Mouse (Mus musculus) liver, embryonic 11.5 days (tissue): Measurements from ENCODE around the gene Mtnr1a. TPM values are rescaled to one million over a fixed set of nuclear protein-coding genes. Genes with fewer than 3 reads are reported as not detected.

Source experiments
- ATAC-seq: fragments of 200-750 bp; cut with Nextera tagmentation; replicated peaks from 2 replicates; pipeline ENCODE4 v1.8.0; 2017; ENCODE audit warnings: moderate number of reproducible peaks, mild to moderate bottlenecking, moderate TSS enrichment, moderate library complexity; ENCODE audit not compliant: low FRiP score
- DNase-seq: peaks from one replicate; pipeline ENCODE4 v3.0.0-alpha.2; 2017; ENCODE audit warnings: low spot score
- H3K27ac ChIP-seq: fragments of 300-500 bp; sonication (generic); 2 replicates; pipeline ENCODE4 v1.5.1; 2014; ENCODE audit warnings: mild to moderate bottlenecking, low read depth, low read length, control low read depth
- H3K27me3 ChIP-seq: fragments of 300-500 bp; sonication (generic); replicated peaks from 2 replicates; pipeline ENCODE4 v1.6.1; 2014; ENCODE audit warnings: low read length, mixed read lengths; ENCODE audit not compliant: control insufficient read depth, insufficient read depth
- H3K36me3 ChIP-seq: fragments of 300-500 bp; sonication (generic); 2 replicates; pipeline ENCODE4 v1.6.1; 2014; ENCODE audit warnings: mild to moderate bottlenecking, low read length, moderate library complexity, mixed read lengths; ENCODE audit not compliant: control insufficient read depth, insufficient read depth
- H3K4me1 ChIP-seq: fragments of 300-500 bp; sonication (generic); replicated peaks from 2 replicates; pipeline ENCODE4 v1.6.1; 2014; ENCODE audit warnings: low read length, mixed read lengths; ENCODE audit not compliant: control insufficient read depth, insufficient read depth
- H3K4me2 ChIP-seq: fragments of 300-500 bp; sonication (generic); 2 replicates; pipeline ENCODE4 v1.6.1; 2014; ENCODE audit warnings: mild to moderate bottlenecking, control low read depth, moderate library complexity
- H3K4me3 ChIP-seq: fragments of 300-500 bp; sonication (generic); 2 replicates; pipeline ENCODE4 v1.5.1; 2014; ENCODE audit warnings: low read depth, low read length, control low read depth
- H3K9ac ChIP-seq: fragments of 300-500 bp; sonication (generic); 2 replicates; pipeline ENCODE4 v1.6.1; 2014; ENCODE audit warnings: low read depth, low read length, control low read depth
- H3K9me3 ChIP-seq: fragments of 300-500 bp; sonication (generic); 2 replicates; pipeline ENCODE4 v1.6.1; 2016; ENCODE audit warnings: low read length, inconsistent platforms, mixed read lengths; ENCODE audit not compliant: control insufficient read depth
- WGBS: fragments of 180-500 bp; shearing (Covaris S2); extraction: QIAGEN DNeasy Blood & Tissue Kit; methylation state at CpG from one replicate; pipeline ENCODE4 v1.1.7; 2014; 5-methylcytosine and 5-hydroxymethylcytosine counted together
- polyA plus RNA-seq: library from polyadenylated mRNA; unstranded; fragments of >200 nt; fragmentation: Nextera tagmentation; extraction: Ambion mirVana; gene quantifications from 2 replicates; pipeline ENCODE4 v1.2.1, GENCODE M21; 2014

Mtnr1a gene
- polyA plus RNA-seq, 1 experiment from 2014 or later = not detected

DNA sequence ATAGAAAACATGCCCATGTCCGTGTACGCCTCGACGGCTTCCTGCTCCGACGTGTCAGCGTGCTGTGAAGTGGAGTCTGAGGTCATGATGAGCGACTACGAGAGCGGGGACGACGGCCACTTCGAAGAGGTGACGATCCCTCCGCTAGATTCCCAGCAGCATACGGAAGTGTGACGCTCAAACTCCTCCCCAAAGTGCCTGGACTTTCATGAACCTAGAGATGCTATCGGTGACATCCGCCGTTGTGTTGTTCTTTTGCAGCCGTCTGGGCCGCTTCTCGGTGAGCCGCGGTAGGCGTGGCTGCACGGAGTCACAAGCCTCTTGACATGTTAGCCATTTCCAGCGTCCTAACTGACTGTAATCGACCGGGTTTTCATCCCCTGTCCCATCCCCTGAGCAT, 17.7 kb upstream of the Mtnr1a start:
- Histone ChIP-seq H3K27ac (no peak overlapping the region), H3K9ac (no peak overlapping the region), H3K36me3 (0 out of 2 replicates have a peak, but pooled peaks cover 2% of the 10 kb centered on the region), H3K27me3 (no peaks in the 10 kb centered on the region), H3K4me2 (no peak overlapping the region), H3K9me3 (peaks cover 3% of the 10 kb centered on the region; the same call in 1 of the 2 replicates), H3K4me3 (no peak overlapping the region), H3K4me1 (no peaks in the 10 kb centered on the region)
- 92% methylated on average over 30 of the region's 30 CpGs for WGBS
- DNase-seq (no peak), ATAC-seq (no peak)

- H3K36me3 ChIP-seq = 0 out of 2 replicates have a peak, but pooled peaks cover 2% of the 10 kb centered on the region
- H3K4me2 ChIP-seq = no peak overlapping the region
- no peak for DNase-seq
- no peaks in the 10 kb centered on the region for H3K27me3 ChIP-seq
- 78% methylated on average over 1 of the region's 1 CpGs for WGBS
- peaks cover 3% of the 10 kb centered on the region; the same call in 1 of the 2 replicates for H3K9me3 ChIP-seq
- H3K9ac ChIP-seq = no peak overlapping the region
- H3K4me3 ChIP-seq = no peak overlapping the region
- no peaks in the 10 kb centered on the region for H3K4me1 ChIP-seq
- H3K27ac ChIP-seq = no peak overlapping the region
- no peak for ATAC-seq
Observed at GRCm38 (mm10) chr8:45052205-45052604, 16.7 kb upstream of the Mtnr1a start.

DNA sequence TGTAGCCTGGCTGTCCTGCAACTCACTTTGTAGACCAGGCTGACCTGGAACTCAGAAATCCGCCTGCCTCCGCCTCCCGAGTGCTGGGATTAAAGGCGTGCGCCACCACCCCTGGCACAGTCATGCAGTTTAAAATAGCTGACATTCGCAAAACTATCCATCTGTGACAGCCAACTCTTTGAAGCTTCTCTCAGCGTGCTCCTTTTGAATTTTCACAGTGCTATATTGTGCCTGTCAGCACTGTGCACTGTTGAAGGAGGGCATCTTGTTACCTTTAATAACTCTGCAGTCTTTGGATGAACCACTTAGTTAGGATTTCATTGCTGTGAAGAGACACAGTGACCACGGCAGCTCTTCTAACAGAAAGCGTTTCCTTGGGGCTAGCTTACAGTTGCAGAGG, 16.3 kb upstream of the Mtnr1a start:
- Histone ChIP-seq H3K9ac (no peak overlapping the region), H3K27ac (no peak overlapping the region), H3K4me1 (no peaks in the 10 kb centered on the region), H3K27me3 (no peaks in the 10 kb centered on the region), H3K36me3 (0 out of 2 replicates have a peak, but pooled peaks cover 2% of the 10 kb centered on the region), H3K4me2 (no peak overlapping the region), H3K4me3 (no peak overlapping the region), H3K9me3 (peaks cover 3% of the 10 kb centered on the region; the same call in 1 of the 2 replicates)
- 86% methylated on average over 9 of the region's 9 CpGs for WGBS
- ATAC-seq = no peak
- no peak for DNase-seq

DNA sequence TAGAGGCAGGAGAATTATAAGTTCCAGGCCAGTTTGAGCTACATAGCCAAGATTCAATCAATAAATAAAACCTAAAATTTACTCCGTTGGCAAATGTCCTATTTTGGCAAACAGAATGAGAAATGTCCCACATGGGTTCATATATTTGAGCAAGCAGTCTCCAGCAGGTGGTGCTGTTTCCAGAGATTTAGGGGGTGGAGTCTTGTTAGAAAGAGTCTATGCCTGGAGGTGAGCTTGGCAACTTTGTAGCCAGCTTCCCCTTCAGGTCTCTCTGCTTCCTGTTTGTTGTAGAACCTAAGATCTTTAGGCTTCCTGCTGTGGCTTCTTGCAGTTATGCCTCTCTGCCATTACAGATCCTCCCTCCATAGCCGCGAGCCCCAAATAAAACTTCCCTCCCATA, 13.4 kb upstream of the Mtnr1a start:
- H3K4me3 ChIP-seq = no peak overlapping the region
- peaks cover 3% of the 10 kb centered on the region; the same call in 1 of the 2 replicates for H3K9me3 ChIP-seq
- H3K36me3 ChIP-seq = 0 out of 2 replicates have a peak, but pooled peaks cover 2% of the 10 kb centered on the region
- no peak for DNase-seq
- no peak overlapping the region for H3K9ac ChIP-seq
- no peak for ATAC-seq
- H3K27ac ChIP-seq = no peak overlapping the region
- 92% methylated on average over 3 of the region's 3 CpGs for WGBS
- no peaks in the 10 kb centered on the region for H3K4me1 ChIP-seq
- H3K4me2 ChIP-seq = no peak overlapping the region
- no peaks in the 10 kb centered on the region for H3K27me3 ChIP-seq

GRCm38 (mm10) chr8:45056810-45057209, 12.1 kb upstream of the Mtnr1a start:
- no peaks in the 10 kb centered on the region for H3K4me1 ChIP-seq
- no peaks in the 10 kb centered on the region for H3K27me3 ChIP-seq
- no peak overlapping the region for H3K9ac ChIP-seq
- peaks cover 3% of the 10 kb centered on the region; the same call in 1 of the 2 replicates for H3K9me3 ChIP-seq
- WGBS = 20% methylated on average over 2 of the region's 3 CpGs
- no peak for DNase-seq
- H3K4me3 ChIP-seq = no peak overlapping the region
- no peak overlapping the region for H3K4me2 ChIP-seq
- ATAC-seq = no peak
- no peaks in the 10 kb centered on the region for H3K36me3 ChIP-seq
- no peak overlapping the region for H3K27ac ChIP-seq

- DNase-seq (no peak), ATAC-seq (no peak)
- Histone ChIP-seq H3K36me3 (no peaks in the 10 kb centered on the region), H3K27me3 (no peaks in the 10 kb centered on the region), H3K4me2 (no peak overlapping the region), H3K27ac (no peak overlapping the region), H3K4me3 (no peak overlapping the region), H3K9me3 (peaks cover 3% of the 10 kb centered on the region; the same call in 1 of the 2 replicates), H3K4me1 (no peaks in the 10 kb centered on the region), H3K9ac (no peak overlapping the region)
- WGBS = 83% methylated on average over 2 of the region's 2 CpGs
Observed at GRCm38 (mm10) chr8:45060083-45060482, 8.9 kb upstream of the Mtnr1a start.

DNA sequence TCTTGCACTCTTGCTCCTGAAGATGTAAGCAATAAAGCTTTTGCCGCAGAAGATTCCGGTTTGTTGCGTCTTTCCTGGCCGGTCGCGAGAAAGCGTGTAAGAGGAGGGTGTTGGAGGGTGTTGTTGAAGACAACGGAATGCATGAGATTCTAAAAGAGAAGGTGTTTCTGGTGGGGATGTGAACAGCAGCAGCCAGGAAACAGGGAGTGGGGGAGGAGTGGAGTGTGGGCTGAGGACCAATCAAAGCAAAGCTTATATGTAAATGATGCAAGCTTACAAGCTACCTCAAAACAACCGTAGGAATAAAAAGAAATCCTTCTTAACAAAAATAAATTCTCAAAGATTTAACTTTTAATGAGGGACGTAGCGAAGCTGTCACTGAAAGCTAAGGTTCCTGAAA, 6.6 kb upstream of the Mtnr1a start:
- DNase-seq = no peak
- H3K9ac ChIP-seq = no peak overlapping the region
- H3K4me3 ChIP-seq = no peak overlapping the region
- H3K4me1 ChIP-seq = no peaks in the 10 kb centered on the region
- H3K27me3 ChIP-seq = no peaks in the 10 kb centered on the region
- H3K4me2 ChIP-seq = no peak overlapping the region
- no peak for ATAC-seq
- H3K27ac ChIP-seq = no peak overlapping the region
- no peaks in the 10 kb centered on the region for H3K36me3 ChIP-seq
- WGBS = 89% methylated on average over 11 of the region's 11 CpGs
- H3K9me3 ChIP-seq = no peaks in the 10 kb centered on the region

DNA sequence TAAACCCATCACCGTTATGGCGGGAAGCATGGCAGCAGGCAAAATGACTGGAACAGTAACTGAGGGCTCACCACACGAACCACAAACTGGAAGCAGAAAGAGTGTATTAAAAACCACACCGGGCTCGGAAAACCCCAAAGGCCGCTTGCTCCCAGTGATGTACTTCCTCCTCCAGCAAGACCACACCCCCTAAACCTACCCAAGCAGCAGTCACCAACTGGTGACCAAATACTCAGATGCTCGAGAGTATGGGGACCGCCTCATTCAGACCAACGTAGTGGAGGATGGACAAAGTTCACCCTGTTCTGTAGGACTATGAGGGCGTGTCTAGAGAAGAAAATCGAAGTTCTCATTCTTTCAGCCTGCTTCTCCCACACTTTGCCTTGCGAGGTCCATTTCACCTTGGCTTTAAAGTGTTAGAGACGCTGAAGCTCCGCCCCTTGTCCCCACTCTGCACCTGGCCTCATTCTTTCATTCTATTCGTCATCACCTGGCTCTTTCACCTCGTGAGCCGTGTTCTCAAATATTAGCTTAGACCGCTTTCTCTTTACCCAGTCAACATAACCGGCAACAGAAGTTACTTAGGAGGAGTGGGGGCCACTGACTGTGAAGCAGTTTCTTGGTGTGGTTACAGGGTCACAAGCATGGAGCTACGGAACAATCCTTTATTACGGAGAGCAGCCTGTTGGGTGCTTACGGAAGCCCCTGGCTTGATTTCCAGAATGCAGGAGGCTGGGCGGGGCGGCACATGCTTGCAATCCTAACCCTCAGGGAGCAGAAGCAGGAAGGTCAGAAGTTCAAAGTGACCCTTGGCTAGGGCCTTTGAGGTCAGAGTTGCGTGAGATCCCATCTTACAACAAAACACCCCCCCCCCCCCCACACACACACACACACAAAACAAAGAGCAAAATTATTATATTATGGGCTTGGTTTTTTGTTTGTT, 5.7 kb upstream of the Mtnr1a start:
- DNase-seq (no peak), ATAC-seq (peak; percentile 41; the same call in 1 of the 2 replicates)
- Histone ChIP-seq H3K4me2 (no peak overlapping the region; the same call in 1 of the 2 replicates), H3K27ac (no peak overlapping the region), H3K27me3 (no peaks in the 10 kb centered on the region), H3K9ac (no peak overlapping the region), H3K9me3 (no peaks in the 10 kb centered on the region), H3K4me3 (no peak overlapping the region), H3K36me3 (no peaks in the 10 kb centered on the region), H3K4me1 (no peaks in the 10 kb centered on the region)
- WGBS = 56% methylated on average over 25 of the region's 25 CpGs
